Mouse (Mus musculus) hindbrain, embryonic 12.5 days (tissue): Measurements from ENCODE around the gene Mgme1. TPM values are rescaled to one million over a fixed set of nuclear protein-coding genes. Genes with fewer than 3 reads are reported as not detected.

Experiments used
- ATAC-seq: fragments of 200-750 bp; cut with Nextera tagmentation; 2 replicates; pipeline ENCODE4 v1.8.0; 2017; ENCODE audit warnings: moderate TSS enrichment; ENCODE audit not compliant: low FRiP score
- H3K27ac ChIP-seq: fragments of 300-500 bp; sonication (generic); 2 replicates; pipeline ENCODE4 v1.5.1; 2016; ENCODE audit warnings: mild to moderate bottlenecking
- H3K27me3 ChIP-seq: fragments of 300-500 bp; sonication (generic); 2 replicates; pipeline ENCODE4 v1.6.1; 2016; ENCODE audit warnings: mild to moderate bottlenecking
- H3K36me3 ChIP-seq: fragments of 300-500 bp; sonication (generic); 2 replicates; pipeline ENCODE4 v1.6.1; 2016; ENCODE audit warnings: mild to moderate bottlenecking
- H3K4me1 ChIP-seq: fragments of 300-500 bp; sonication (generic); 2 replicates; pipeline ENCODE4 v1.6.1; 2016
- H3K4me2 ChIP-seq: fragments of 300-500 bp; sonication (generic); replicated peaks from 2 replicates; pipeline ENCODE4 v1.6.1; 2016; ENCODE audit warnings: mild to moderate bottlenecking
- H3K4me3 ChIP-seq: fragments of 300-500 bp; sonication (generic); 2 replicates; pipeline ENCODE4 v1.5.1; 2016; ENCODE audit warnings: mild to moderate bottlenecking
- H3K9ac ChIP-seq: fragments of 300-500 bp; sonication (generic); 2 replicates; pipeline ENCODE4 v1.6.1; 2016; ENCODE audit warnings: mild to moderate bottlenecking, moderate library complexity
- H3K9me3 ChIP-seq: fragments of 300-500 bp; sonication (generic); replicated peaks from 2 replicates; pipeline ENCODE4 v1.6.1; 2016; ENCODE audit warnings: mild to moderate bottlenecking
- WGBS: fragments of 180-500 bp; shearing (Covaris S2); methylation state at CpG from one replicate; pipeline ENCODE4 v1.1.7; 2016; 5-methylcytosine and 5-hydroxymethylcytosine counted together
- polyA plus RNA-seq: library from polyadenylated mRNA; unstranded; fragments of >200 nt; fragmentation: Nextera tagmentation; extraction: Ambion mirVana; gene quantifications from 2 replicates; pipeline ENCODE4 v1.2.1, GENCODE M21; 2016

Mgme1 gene
- polyA plus RNA-seq, 1 experiment from 2014 or later, result 16.2 TPM

- Histone ChIP-seq H3K27ac (no peak overlapping the region), H3K9me3 (no peaks in the 10 kb centered on the region), H3K4me3 (no peak overlapping the region), H3K27me3 (no peaks in the 10 kb centered on the region), H3K36me3 (no peaks in the 10 kb centered on the region), H3K4me2 (peak overlapping the region; percentile 69; the same call in 1 of the 2 replicates), H3K9ac (no peak overlapping the region), H3K4me1 (peaks cover 19% of the 10 kb centered on the region)
- ATAC-seq, result no peak
- 54% methylated on average over 5 of the region's 5 CpGs for WGBS
Observed at GRCm38 (mm10) chr2:144267004-144267730, 3.3 kb upstream of the Mgme1 start.

- H3K9me3 ChIP-seq, result no peaks in the 10 kb centered on the region
- no peak overlapping the region for H3K9ac ChIP-seq
- H3K4me2 ChIP-seq, result peak overlapping the region; percentile 69; the same call in 1 of the 2 replicates
- 44% methylated on average over 1 of the region's 1 CpGs for WGBS
- no peak overlapping the region for H3K4me3 ChIP-seq
- H3K27ac ChIP-seq, result no peak overlapping the region
- no peak for ATAC-seq
- H3K27me3 ChIP-seq, result no peaks in the 10 kb centered on the region
- H3K4me1 ChIP-seq, result peaks cover 19% of the 10 kb centered on the region
- H3K36me3 ChIP-seq, result no peaks in the 10 kb centered on the region
Observed at GRCm38 (mm10) chr2:144267731-144268015, 2.8 kb upstream of the Mgme1 start.

GRCm38 (mm10) chr2:144268446-144269305 is 1.8 kb upstream of the Mgme1 start:
- Histone ChIP-seq H3K4me3 (peak overlapping the region; percentile 88), H3K36me3 (no peaks in the 10 kb centered on the region), H3K27ac (no peak overlapping the region), H3K4me2 (peak overlapping the region; percentile 69), H3K9ac (peak overlapping the region; percentile 96; the same call in 1 of the 2 replicates), H3K9me3 (no peaks in the 10 kb centered on the region), H3K27me3 (no peaks in the 10 kb centered on the region), H3K4me1 (peaks cover 19% of the 10 kb centered on the region)
- no peak for ATAC-seq
- WGBS, result 9% methylated on average over 6 of the region's 6 CpGs

GRCm38 (mm10) chr2:144269306-144269650 is 1.2 kb upstream of the Mgme1 start:
- H3K27ac ChIP-seq, result no peak overlapping the region
- peaks cover 19% of the 10 kb centered on the region for H3K4me1 ChIP-seq
- no peak for ATAC-seq
- peak overlapping the region; percentile 96 for H3K9ac ChIP-seq
- WGBS, result under 1% methylated on average over 11 of the region's 11 CpGs
- H3K4me2 ChIP-seq, result peak overlapping the region; percentile 69
- H3K36me3 ChIP-seq, result no peaks in the 10 kb centered on the region
- peak overlapping the region; percentile 88 for H3K4me3 ChIP-seq
- no peaks in the 10 kb centered on the region for H3K27me3 ChIP-seq
- H3K9me3 ChIP-seq, result no peaks in the 10 kb centered on the region

- WGBS, result under 1% methylated on average over 31 of the region's 33 CpGs
- H3K4me3 ChIP-seq, result peak overlapping the region; percentile 88
- ATAC-seq, result peak; percentile 47
Observed at GRCm38 (mm10) chr2:144269679-144270475, 586 bp upstream of the Mgme1 start.

GRCm38 (mm10) chr2:144272088-144272487 is 1.6 kb downstream of the Mgme1 start:
- H3K9me3 ChIP-seq, result no peaks in the 10 kb centered on the region
- H3K27me3 ChIP-seq, result no peaks in the 10 kb centered on the region
- peaks cover 16% of the 10 kb centered on the region for H3K4me1 ChIP-seq
- ATAC-seq, result no peak
- H3K9ac ChIP-seq, result no peak overlapping the region
- H3K36me3 ChIP-seq, result peaks cover 1% of the 10 kb centered on the region
- H3K27ac ChIP-seq, result no peak overlapping the region
- no peak overlapping the region for H3K4me3 ChIP-seq
- no peak overlapping the region for H3K4me2 ChIP-seq
- 91% methylated on average over 12 of the region's 12 CpGs for WGBS

More at GRCm38 (mm10) chr2:144269679-144270475, 586 bp upstream of the Mgme1 start:
- Histone ChIP-seq H3K27me3 (no peaks in the 10 kb centered on the region), H3K4me2 (peak overlapping the region; percentile 69), H3K4me1 (peaks cover 19% of the 10 kb centered on the region), H3K36me3 (no peaks in the 10 kb centered on the region), H3K9ac (peak overlapping the region; percentile 96), H3K9me3 (no peaks in the 10 kb centered on the region), H3K27ac (peak overlapping the region; percentile 91)

- 57% methylated on average over 8 of the region's 8 CpGs for WGBS
- peaks cover 15% of the 10 kb centered on the region for H3K36me3 ChIP-seq
- no peaks in the 10 kb centered on the region for H3K4me1 ChIP-seq
- ATAC-seq, result no peak
- no peak overlapping the region for H3K9ac ChIP-seq
- H3K27me3 ChIP-seq, result no peaks in the 10 kb centered on the region
- H3K27ac ChIP-seq, result no peak overlapping the region
- H3K4me3 ChIP-seq, result no peak overlapping the region
- no peaks in the 10 kb centered on the region for H3K9me3 ChIP-seq
- no peak overlapping the region for H3K4me2 ChIP-seq
Observed at GRCm38 (mm10) chr2:144274741-144275140, 4.3 kb downstream of the Mgme1 start.

- no peak for ATAC-seq
- 90% methylated on average over 3 of the region's 3 CpGs for whole genome bisulfite sequencing
- Histone ChIP-seq H3K36me3 (peaks cover 19% of the 10 kb centered on the region), H3K4me1 (no peaks in the 10 kb centered on the region), H3K27me3 (no peaks in the 10 kb centered on the region), H3K4me3 (no peak overlapping the region), H3K9ac (no peak overlapping the region), H3K27ac (no peak overlapping the region), H3K9me3 (no peaks in the 10 kb centered on the region), H3K4me2 (no peak overlapping the region)
Observed at GRCm38 (mm10) chr2:144276885-144277284, 6.4 kb downstream of the Mgme1 start.

GRCm38 (mm10) chr2:144279742-144280141 is 9.3 kb downstream of the Mgme1 start:
- no peak overlapping the region for H3K4me3 ChIP-seq
- H3K36me3 ChIP-seq, result peaks cover 19% of the 10 kb centered on the region
- H3K27me3 ChIP-seq, result no peaks in the 10 kb centered on the region
- H3K9ac ChIP-seq, result no peak overlapping the region
- H3K9me3 ChIP-seq, result no peaks in the 10 kb centered on the region
- H3K27ac ChIP-seq, result no peak overlapping the region
- WGBS, result 78% methylated on average over 5 of the region's 5 CpGs
- H3K4me1 ChIP-seq, result no peaks in the 10 kb centered on the region
- ATAC-seq, result no peak
- no peak overlapping the region for H3K4me2 ChIP-seq

- WGBS, result 87% methylated on average over 3 of the region's 3 CpGs
- H3K36me3 ChIP-seq, result peaks cover 19% of the 10 kb centered on the region
- H3K27ac ChIP-seq, result no peak overlapping the region
- H3K4me2 ChIP-seq, result no peak overlapping the region
- no peaks in the 10 kb centered on the region for H3K27me3 ChIP-seq
- H3K9me3 ChIP-seq, result no peaks in the 10 kb centered on the region
- no peaks in the 10 kb centered on the region for H3K4me1 ChIP-seq
- no peak overlapping the region for H3K4me3 ChIP-seq
- H3K9ac ChIP-seq, result no peak overlapping the region
- no peak for ATAC-seq
Observed at GRCm38 (mm10) chr2:144280568-144280967, 10.1 kb downstream of the Mgme1 start.

- Histone ChIP-seq H3K27ac (no peak overlapping the region), H3K36me3 (peaks cover 19% of the 10 kb centered on the region), H3K4me3 (no peak overlapping the region), H3K9ac (no peak overlapping the region), H3K27me3 (no peaks in the 10 kb centered on the region), H3K4me2 (no peak overlapping the region), H3K4me1 (no peaks in the 10 kb centered on the region), H3K9me3 (no peaks in the 10 kb centered on the region)
- 65% methylated on average over 3 of the region's 3 CpGs for WGBS
- no peak for ATAC-seq
Observed at GRCm38 (mm10) chr2:144281417-144281816, 11.0 kb downstream of the Mgme1 start.

GRCm38 (mm10) chr2:144290321-144290720 is 19.9 kb downstream of the Mgme1 start:
- Histone ChIP-seq H3K4me3 (no peak overlapping the region), H3K9ac (no peak overlapping the region)
- 92% methylated on average over 7 of the region's 7 CpGs for WGBS

More at GRCm38 (mm10) chr2:144290321-144290720, 19.9 kb downstream of the Mgme1 start:
- Histone ChIP-seq H3K36me3 (no peaks in the 10 kb centered on the region), H3K27me3 (no peaks in the 10 kb centered on the region), H3K4me2 (no peak overlapping the region), H3K4me1 (no peaks in the 10 kb centered on the region), H3K27ac (no peak overlapping the region), H3K9me3 (no peaks in the 10 kb centered on the region)
- ATAC-seq, result no peak
